Mouse (Mus musculus): ENCODE measurements at regions not wholly inside any gene's neighbourhood (a gene's known extent, or its start where the extent isn't known, plus 50 kb on each side); places are given as distances from the start of the nearest gene placed in this dataset.

GRCm38 (mm10) chr4:72060605-72061352 is 139.9 kb downstream of the Tle1 start:
- no peak for DNase-seq

DNA sequence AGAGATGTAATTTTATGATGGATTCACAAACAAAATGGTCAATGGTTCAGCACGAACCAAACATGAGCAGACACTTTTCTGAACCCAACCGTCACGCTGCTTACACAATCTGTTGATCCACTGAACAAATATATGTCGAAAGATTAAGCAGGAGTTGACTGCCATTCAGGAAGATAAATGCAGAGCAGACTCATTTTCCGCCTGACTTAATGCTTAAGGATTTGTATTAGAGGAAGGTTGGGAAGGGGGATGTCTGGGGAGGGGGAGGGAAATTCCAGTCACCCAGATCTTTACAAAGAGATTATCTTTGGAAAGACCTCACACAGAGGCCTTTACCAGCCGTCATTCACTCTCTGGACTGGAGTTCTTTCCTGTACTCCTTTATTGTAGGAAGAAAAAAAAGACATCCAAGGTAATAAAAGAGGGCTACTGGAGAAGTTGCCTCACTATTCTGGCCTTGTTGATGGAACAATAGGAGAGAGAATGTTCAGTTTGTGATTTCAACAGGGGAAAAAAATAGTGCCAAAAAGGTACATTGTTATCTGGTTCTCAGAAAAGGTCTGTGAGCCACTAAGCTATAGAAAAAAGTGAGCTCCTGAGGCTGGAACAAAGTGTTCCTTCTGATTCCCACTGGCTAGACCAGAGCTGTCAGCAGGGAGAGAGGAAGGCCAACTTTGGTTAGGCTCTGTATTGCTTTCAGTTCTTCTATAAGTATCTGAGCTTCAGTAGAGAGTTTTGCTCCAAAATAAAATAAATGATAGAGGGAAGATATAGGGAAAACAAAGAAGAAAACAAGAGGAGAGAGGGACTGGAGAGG is 150.9 kb downstream of the Tle1 start:
- no peak for DNase-seq

GRCm38 (mm10) chr4:72022152-72022551 is 178.6 kb downstream of the Tle1 start:
- DNase-seq, result no peak

- DNase-seq, result no peak
These were observed 186.4 kb downstream of the Tle1 start for GRCm38 (mm10) chr4:72014221-72014850.

- DNase-seq, result no peak
These were observed 187.1 kb downstream of the Tle1 start for GRCm38 (mm10) chr4:72013583-72013982.

DNA sequence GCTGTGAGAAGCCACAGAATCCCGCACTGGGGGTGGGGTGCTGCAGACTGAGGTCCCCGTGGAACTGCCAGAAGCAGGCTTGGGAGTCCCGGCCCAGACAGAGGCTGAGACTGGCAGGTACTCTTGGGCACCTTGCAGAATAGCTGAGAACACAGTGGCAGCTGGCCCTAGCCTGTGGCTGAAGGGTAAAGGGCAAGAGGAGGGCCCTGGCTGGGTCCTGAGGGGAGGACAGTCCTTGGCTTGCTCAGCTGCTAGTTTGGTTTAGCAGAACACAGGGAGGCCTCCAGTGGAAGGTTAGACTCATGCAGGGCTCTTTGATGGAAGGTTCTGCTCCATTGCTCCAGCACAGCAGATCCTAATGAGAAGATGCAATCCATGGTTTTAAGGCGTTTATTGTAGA is 190.4 kb downstream of the Tle1 start:
- DNase-seq, result peak; percentile 8

GRCm38 (mm10) chr4:72005926-72006325 is 194.8 kb downstream of the Tle1 start:
- DNase-seq, result no peak

- DNase-seq, result no peak
These were observed 199.4 kb downstream of the Tle1 start for GRCm38 (mm10) chr4:72001221-72001875.

DNA sequence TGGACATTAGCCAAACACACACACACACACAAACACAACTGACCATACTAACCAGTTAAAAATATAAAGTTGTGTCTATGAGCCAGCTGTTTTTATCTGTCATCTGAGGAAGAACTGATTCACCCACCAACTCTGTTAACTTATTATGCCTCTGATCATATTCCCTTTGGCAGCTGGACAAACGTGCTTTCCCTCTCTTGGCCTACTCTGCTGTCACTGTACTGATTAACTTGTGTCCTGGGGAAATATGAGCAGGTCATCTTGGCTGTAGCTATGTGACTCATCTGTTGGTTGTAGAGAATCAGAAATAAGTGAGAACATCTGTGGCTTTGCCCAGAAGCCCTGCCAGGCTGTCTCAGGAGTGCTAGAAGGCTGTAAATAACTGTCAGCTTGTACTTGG is 210.9 kb upstream of the Gm11232 start:
- peak; percentile 7 for DNase-seq

- no peak for DNase-seq
These were observed 195.7 kb upstream of the Gm11232 start for GRCm38 (mm10) chr4:71953441-71953840.

GRCm38 (mm10) chr4:71933240-71933986 is 175.6 kb upstream of the Gm11232 start:
- DNase-seq, result no peak

DNA sequence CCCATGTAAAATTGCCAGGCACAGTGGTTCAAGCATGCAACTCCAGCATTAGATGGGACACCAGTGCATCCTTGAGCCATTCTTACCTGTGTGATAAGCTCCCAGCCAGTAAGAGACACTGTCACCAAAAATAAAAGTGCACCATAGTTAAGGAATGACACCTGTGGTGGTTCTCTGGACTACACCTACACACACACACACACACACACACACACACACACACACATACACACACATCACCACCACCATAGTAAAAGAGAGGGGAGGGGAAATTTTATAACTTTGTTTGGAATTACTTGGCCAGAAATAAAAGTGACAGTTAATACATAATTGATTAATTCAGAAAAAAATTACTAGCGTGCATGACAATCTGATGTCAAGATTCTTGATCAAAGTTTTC is 175.1 kb upstream of the Gm11232 start:
- no peak for DNase-seq

DNA sequence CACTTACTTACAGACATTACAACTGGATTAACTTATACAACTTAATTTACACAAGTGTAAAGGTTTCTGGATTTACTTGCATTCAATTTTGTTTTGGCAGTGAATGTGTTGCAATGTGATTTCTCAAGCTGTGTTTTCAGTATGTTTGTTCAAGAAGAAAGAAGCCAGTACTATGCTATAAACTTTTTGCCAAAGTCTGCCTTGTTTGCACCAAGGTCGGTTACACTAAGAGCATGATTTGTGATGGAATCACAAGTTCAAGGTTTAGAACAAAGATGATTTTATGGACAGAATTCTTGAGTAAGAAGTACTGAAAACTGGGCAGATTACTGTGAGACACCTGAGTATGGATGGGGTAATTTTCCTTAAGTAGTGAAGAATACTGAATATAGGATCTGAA is 153.8 kb upstream of the Gm11232 start:
- no peak for DNase-seq

DNA sequence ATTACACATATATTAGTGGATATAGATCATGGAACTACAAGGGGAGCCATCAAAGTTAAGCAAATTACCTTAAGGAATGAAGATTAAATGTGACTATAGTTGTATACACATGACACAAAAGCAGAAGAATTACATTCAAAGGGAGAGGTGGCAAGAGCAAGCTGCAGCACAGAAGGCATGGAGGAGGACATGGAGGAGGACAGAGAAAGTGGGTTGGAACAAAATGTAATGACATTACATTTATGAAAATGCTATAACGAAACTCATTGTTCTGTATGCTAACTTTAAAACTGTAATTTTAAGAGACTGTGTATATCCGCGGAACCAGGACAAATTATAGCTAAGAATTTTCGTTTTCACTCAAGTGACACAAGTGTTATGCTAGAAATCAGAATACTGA is 117.9 kb upstream of the Gm11232 start:
- DNase-seq, result no peak

DNA sequence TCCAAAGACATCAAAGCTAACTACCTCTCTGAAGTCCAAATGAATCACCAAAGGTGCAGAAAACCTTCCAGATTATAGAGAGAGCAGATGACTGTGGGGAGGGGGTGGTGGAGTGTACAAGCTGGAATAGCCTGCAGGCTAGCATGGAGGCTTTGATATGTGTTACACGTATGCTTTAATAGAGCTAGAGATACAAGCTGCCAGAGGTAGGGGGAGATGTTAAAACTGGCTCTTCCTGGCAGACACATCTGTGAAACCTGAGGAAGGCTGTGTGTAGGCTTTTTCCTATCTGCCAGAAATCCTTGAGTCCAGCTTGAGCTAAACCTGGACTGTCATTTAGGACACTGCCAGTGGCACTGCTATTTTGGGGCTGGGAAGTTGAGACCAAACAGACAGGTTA is 109.2 kb upstream of the Gm11232 start:
- no peak for DNase-seq

DNA sequence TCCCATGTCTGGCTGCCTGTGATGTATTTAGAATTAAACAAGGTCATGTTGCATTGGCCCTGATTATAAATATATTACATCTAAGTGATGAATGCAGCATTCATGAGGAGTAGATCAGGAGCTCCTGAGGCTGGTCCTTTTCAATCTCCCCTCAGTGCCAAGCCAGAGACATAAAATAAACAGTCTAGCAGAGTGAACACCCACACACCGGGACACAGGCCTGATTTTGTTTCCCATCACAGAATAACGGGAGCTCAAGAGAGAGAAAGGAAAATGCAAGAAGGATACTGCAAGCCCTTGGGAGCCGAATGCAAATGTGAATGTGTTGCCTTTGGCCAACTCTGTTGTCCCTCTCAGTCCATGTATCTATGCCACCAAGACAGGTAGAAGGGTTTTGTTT is 84.1 kb upstream of the Gm11232 start:
- no peak for DNase-seq

DNA sequence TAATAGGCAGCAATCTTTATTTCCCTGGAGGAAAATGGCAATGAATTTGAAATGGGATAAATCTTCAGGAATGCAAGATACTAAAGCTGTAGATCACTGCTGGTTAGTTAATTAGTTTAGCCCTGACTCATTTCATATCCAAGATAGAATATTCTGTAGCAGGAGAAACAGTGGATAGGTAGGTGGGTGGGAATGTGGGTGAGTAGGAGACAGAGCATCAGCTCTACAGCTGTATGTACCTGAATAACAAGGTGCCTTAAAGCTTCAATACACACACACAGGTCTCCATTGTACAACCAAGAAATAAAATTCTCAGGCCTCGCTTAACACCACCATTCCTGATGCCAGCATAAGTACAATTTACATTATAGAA is 83.0 kb upstream of the Gm11232 start:
- no peak for DNase-seq

GRCm38 (mm10) chr4:71839803-71840773 is 82.3 kb upstream of the Gm11232 start:
- DNase-seq, result no peak

GRCm38 (mm10) chr4:71839134-71839802 is 81.5 kb upstream of the Gm11232 start:
- no peak for DNase-seq

DNA sequence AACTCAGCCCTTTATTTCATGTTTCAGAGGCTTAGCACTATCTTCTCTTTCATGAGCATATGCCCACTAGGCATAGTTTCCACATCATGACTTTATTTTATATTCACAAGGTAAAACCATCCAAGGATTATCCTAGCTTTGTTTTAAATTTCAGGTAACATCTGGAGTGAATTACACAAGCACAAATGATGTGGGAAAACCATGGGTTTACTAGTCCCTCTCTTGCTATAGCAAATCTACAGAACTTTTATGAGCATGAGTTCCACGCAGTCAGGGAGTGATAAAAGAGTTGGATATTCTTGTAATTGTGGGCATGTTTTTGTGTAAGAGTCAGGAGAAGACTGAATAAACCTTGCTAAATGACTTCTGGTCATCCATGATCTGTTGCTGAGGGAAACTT is 78.0 kb upstream of the Gm11232 start:
- no peak for DNase-seq

All from adrenal gland, postnatal 25 days (tissue).